Mouse (Mus musculus): Measurements from ENCODE around the gene Tk1.

DNA sequence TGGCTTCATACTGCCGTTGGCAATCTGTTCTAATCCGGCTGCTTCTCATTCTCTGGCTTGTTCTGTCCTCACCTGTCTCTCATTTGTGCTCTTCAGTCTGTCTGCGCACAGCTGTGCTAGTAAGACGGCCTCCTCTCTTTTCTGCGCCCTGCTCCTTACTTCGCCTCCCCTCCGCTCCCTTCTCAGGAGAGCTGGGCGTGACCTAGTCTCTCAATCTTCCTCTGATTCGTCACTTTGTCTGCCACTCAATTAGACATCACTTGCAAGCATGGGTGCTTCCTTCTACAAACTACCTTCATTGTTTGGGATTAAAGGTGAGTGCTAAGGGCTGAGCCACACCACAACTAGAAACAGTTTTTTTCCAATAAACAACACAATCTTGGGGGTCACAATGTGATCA is 28.3 kb upstream of the Tk1 start:
- TF ChIP-seq TAL1 (IDR thresholded peaks at IDR 0.05; ENCODE audit: low read length) = no peak
- no peak for TF ChIP-seq GATA1 (IDR thresholded peaks at IDR 0.05; ENCODE audit: low read length)

Measured in erythroblast, embryonic 14.5 days (primary cell).